Mouse (Mus musculus): ENCODE data around the gene Gm44503. TPM values are rescaled to one million over a fixed set of nuclear protein-coding genes. Genes with fewer than 3 reads are reported as not detected.

Gene Gm44503
- polyA plus RNA-seq, 1 experiment from 2014 or later, result not detected

DNA sequence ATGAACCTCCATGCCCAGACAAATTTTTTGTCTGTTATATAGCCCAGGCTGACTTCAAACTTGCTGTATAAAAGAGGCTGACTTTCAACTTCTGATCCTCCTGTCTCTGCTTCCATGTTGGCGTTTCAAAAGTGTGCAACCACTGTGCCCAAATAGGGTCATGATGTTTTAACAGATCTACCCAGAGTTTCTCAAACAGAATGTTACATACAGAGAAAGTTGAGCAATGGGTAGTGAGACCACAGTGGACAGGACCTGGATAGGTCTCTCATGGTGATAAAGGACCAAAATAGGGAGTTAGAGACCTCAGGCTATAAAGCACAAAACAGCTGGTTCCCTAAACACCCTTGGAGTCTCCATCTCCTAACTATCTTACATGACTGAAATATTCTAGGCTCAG is 71.8 kb downstream of the Gm44503 start:
- H3K9me3 ChIP-seq, result no peaks in the 10 kb centered on the region
- H3K9ac ChIP-seq, result no peak overlapping the region
- H3K36me3 ChIP-seq, result peaks cover 54% of the 10 kb centered on the region
- no peak overlapping the region for H3K27ac ChIP-seq (replicated peaks)
- no peak for ATAC-seq (ENCODE audit: extremely low read depth, insufficient number of reproducible peaks, low FRiP score, low TSS enrichment)
- no peak overlapping the region for H3K4me3 ChIP-seq
- 81% methylated on average over 1 of the region's 1 CpGs for WGBS
- H3K4me2 ChIP-seq, result no peak overlapping the region
- H3K27me3 ChIP-seq (replicated peaks), result no peaks in the 10 kb centered on the region
- peaks cover 12% of the 10 kb centered on the region for H3K4me1 ChIP-seq

DNA sequence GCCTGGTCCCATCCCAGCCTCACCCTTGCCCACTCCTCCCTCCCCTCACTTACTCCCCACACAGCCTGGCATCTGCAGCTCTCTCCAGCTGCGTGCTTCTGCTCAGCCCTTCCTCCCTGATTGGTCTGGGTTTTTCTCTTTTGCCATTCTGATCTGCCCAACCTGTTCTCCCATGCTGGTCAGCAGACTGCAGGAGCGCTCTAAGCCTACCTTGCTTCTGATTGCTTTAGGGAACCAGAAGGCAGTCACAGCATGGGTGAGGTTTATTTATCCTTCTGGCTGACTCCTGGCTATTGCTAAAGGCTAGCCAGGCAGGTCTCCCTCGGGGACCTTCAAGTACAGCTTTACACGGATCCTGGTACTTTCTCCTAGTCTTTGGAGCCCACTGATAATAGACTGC is 72.8 kb downstream of the Gm44503 start:
- peaks cover 3% of the 10 kb centered on the region for H3K4me1 ChIP-seq
- ATAC-seq (ENCODE audit: extremely low read depth, insufficient number of reproducible peaks, low FRiP score, low TSS enrichment), result no peak
- H3K4me2 ChIP-seq, result no peak overlapping the region
- peaks cover 61% of the 10 kb centered on the region for H3K36me3 ChIP-seq
- no peak overlapping the region for H3K9ac ChIP-seq
- H3K27ac ChIP-seq (replicated peaks), result no peak overlapping the region
- WGBS, result 53% methylated on average over 4 of the region's 4 CpGs
- no peaks in the 10 kb centered on the region for H3K27me3 ChIP-seq (replicated peaks)
- H3K4me3 ChIP-seq, result no peak overlapping the region
- H3K9me3 ChIP-seq, result no peaks in the 10 kb centered on the region

DNA sequence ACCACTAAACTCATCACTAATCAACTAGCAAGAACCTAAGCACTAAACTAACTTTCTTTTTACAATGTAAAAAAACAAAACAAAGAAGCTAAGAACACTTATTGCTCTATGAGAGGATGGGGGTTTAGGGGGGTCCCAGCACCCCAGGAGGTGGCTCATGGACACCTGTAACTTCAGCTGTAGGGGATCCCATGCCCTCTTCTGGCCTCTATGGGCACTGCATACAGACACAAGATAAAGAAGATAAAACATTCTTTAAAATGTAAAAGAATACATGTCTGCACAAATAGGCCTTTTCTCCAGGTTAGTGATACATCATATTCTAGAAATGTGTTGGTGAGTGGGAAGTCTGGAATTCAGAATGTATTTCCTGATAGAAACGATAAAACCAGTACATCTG is 74.8 kb downstream of the Gm44503 start:
- H3K9ac ChIP-seq, result no peak overlapping the region
- 84% methylated on average over 1 of the region's 1 CpGs for WGBS
- H3K9me3 ChIP-seq, result no peaks in the 10 kb centered on the region
- ATAC-seq (ENCODE audit: extremely low read depth, insufficient number of reproducible peaks, low FRiP score, low TSS enrichment), result no peak
- no peak overlapping the region for H3K4me2 ChIP-seq
- H3K36me3 ChIP-seq, result peaks cover 60% of the 10 kb centered on the region
- no peak overlapping the region for H3K27ac ChIP-seq (replicated peaks)
- H3K27me3 ChIP-seq (replicated peaks), result no peaks in the 10 kb centered on the region
- H3K4me3 ChIP-seq, result no peak overlapping the region
- peaks cover under 1% of the 10 kb centered on the region for H3K4me1 ChIP-seq

DNA sequence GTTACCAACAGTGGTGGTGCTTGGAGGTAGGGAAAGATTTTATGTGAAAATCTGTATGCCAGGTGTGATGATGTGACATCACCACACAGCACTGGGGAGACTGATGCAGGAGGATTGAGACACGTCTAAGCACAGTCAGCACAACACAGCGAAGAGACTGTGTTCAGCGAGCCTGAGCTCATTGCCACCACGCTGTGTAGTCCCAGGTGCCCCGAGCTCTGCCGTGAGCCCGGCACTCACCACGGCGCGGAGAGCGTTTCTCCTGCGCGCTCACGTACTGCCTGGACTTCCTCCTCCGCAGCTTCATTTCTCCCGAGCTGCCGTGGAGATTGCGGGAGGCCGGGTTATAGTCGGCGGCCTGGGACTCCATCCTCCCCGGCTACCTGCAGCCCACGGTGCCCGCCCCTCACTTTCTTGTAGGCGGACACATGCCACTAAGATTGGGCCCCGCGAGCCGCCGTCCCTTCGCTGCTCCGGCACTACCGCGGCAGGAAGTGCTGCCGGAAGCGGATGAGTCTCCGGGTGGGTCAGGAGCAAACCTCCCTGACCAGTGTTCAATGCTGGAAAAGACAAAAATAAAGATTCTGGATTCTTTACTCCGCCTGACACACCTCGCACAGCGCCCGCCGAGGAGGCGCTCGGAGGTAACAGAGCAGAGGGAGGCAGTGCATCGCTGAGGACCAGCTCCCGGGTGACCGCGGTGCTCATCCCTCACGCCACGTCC is 80.7 kb downstream of the Gm44503 start:
- peaks cover 9% of the 10 kb centered on the region for H3K36me3 ChIP-seq
- ATAC-seq (ENCODE audit: extremely low read depth, insufficient number of reproducible peaks, low FRiP score, low TSS enrichment), result peak; percentile 51
- peaks cover 22% of the 10 kb centered on the region for H3K4me1 ChIP-seq
- WGBS, result under 1% methylated on average over 49 of the region's 49 CpGs
- no peaks in the 10 kb centered on the region for H3K9me3 ChIP-seq
- H3K4me3 ChIP-seq, result peak overlapping the region; percentile 90
- H3K4me2 ChIP-seq, result peak overlapping the region; percentile 91
- H3K9ac ChIP-seq, result peak overlapping the region; percentile 94
- no peaks in the 10 kb centered on the region for H3K27me3 ChIP-seq (replicated peaks)
- peak overlapping the region; percentile 69 for H3K27ac ChIP-seq (replicated peaks)

DNA sequence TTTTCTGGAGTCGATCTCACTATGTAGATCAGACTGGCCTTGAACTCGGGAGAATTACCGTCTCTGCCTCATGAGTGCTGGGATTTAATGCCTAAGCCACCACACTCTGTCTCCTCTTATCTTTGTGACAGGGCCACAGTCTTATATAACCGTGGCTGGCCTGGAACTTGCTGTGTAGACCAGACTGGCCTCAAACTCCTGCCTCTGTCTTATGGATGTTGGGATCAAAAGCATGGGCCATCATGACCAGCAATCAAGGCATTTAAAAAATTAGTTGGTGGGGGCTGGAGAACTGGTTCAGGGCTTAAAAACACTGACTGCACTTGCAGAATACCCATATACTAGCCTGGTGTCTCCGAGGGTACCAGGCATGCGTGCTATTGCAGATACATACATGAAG is 81.4 kb downstream of the Gm44503 start, which contains the start of gene Pigb:
Gene Pigb, minus strand, starts transcription at position 299 of the 400 bp plus-strand sequence.
- WGBS, result 29% methylated on average over 6 of the region's 6 CpGs
- no peak for ATAC-seq (ENCODE audit: extremely low read depth, insufficient number of reproducible peaks, low FRiP score, low TSS enrichment)

DNA sequence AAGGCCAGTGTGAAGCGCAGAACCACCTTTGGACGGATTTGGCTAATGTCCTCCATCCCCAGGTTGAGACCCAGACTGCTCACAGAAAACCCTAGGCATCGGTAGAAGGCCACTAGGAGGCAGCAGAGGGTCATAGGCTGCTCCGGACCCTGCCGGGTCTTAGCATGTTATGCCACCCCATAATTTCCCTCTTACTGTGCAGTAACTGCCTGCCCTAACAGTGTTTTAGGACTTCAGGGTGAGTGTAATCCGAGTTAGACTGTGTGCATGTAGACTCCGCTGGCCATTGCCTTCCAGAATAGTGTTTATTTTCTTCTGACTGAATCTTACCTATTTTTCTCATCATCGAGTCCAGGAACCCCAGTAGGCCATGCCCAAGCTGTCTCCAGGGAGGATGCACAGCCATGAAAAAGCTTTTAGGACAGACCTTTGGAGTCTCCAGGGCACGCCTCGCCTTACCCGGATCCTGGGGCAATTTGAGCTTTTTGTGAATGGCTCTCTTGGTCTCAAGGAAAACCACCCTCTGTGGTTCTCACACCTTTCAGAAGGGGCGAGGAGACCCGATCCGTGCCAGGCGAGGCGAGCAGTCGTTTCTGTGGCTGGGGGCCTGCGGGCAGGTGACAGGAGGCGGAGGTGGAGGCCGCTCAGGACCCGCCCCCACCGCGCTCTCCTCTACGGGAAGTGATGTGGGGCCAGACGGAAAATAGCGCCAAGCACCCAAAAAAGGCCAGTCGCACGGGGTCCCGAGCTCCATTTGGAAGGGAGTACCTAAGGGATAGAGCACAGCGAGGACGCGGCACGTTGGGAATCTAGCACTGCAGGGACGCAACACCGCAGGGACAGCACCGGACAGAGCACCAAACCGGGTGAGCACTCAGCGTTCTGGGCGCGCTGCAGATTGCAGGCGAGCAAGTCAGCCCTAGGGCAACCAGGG is 85.8 kb downstream of the Gm44503 start, which contains the start of gene Rab27a:
Gene Rab27a, plus strand, starts transcription at position 709 of the 934 bp plus-strand sequence.
- Histone ChIP-seq H3K4me1 (peaks cover 32% of the 10 kb centered on the region), H3K9me3 (no peaks in the 10 kb centered on the region), H3K4me3 (peak within 1 kb of the TSS; percentile 64), H3K27me3 (replicated peaks) (no peaks in the 10 kb centered on the region), H3K4me2 (peak within 1 kb of the TSS; percentile 98), H3K27ac (replicated peaks) (0 out of 2 replicates have a peak within 1 kb of the TSS, but pooled peaks have one; percentile 20), H3K9ac (peak within 1 kb of the TSS; percentile 85), H3K36me3 (no peaks in the 10 kb centered on the region)
- ATAC-seq (ENCODE audit: extremely low read depth, insufficient number of reproducible peaks, low FRiP score, low TSS enrichment), result peak; percentile 27; the same call in 1 of the 2 replicates
- WGBS, result 1% methylated on average over 41 of the region's 41 CpGs

More for the DNA sequence above, 81.4 kb downstream of the Gm44503 start, which contains the start of gene Pigb:
- peaks cover 29% of the 10 kb centered on the region for H3K4me1 ChIP-seq
- H3K4me3 ChIP-seq, result peak within 1 kb of the TSS; percentile 90
- no peaks in the 10 kb centered on the region for H3K9me3 ChIP-seq
- peaks cover 7% of the 10 kb centered on the region; the same call in 1 of the 2 replicates for H3K36me3 ChIP-seq
- peak within 1 kb of the TSS; percentile 94 for H3K9ac ChIP-seq
- peak within 1 kb of the TSS; percentile 91 for H3K4me2 ChIP-seq
- H3K27ac ChIP-seq (replicated peaks), result peak within 1 kb of the TSS; percentile 69
- no peaks in the 10 kb centered on the region for H3K27me3 ChIP-seq (replicated peaks)

DNA sequence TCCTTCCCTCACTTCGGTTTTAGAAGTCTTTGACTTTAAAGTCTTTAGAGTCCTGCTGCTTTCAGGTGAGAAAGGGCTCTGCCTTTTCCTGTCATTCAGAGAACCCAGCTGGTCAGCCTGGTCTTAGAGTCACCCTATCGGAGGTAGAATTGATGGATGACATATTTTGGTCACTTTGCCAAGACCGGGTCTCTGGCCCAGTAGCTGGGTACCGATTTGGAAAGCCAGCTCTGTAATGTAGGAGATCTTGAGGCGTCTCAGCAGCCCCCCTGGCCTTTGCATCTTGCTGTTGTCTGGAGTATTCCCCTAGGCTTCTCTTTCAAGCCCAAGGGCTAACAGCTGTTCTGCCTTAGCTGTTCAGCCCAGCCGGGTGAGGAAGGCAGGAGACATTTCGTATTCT is 86.6 kb downstream of the Gm44503 start:
- H3K27ac ChIP-seq (replicated peaks), result no peak overlapping the region
- peak overlapping the region; percentile 98 for H3K4me2 ChIP-seq
- peaks cover 33% of the 10 kb centered on the region for H3K4me1 ChIP-seq
- peak overlapping the region; percentile 64 for H3K4me3 ChIP-seq
- H3K9me3 ChIP-seq, result no peaks in the 10 kb centered on the region
- H3K27me3 ChIP-seq (replicated peaks), result no peaks in the 10 kb centered on the region
- WGBS, result 13% methylated on average over 7 of the region's 7 CpGs
- H3K9ac ChIP-seq, result peak overlapping the region; percentile 85
- H3K36me3 ChIP-seq, result no peaks in the 10 kb centered on the region
- ATAC-seq (ENCODE audit: extremely low read depth, insufficient number of reproducible peaks, low FRiP score, low TSS enrichment), result no peak

DNA sequence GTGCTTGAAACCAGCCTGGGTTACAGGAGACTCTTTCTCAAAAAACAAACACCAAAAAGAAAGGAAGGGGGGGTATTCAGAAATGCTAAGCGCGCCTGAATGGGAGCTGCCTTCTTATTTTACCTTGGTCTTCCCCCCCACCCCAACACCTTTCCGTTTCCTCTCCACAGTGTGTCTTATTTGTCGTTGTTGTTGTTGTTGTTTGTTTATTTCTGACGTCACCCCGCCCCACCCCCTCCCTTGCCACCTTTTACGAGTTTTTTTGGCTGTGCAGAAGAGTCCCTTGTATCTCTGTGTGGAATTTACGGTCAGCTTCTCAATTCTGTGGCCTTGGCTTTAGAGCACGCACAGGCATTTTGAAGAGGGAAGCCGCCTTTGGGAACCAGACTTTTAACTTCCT is 87.1 kb downstream of the Gm44503 start:
- no peak for ATAC-seq (ENCODE audit: extremely low read depth, insufficient number of reproducible peaks, low FRiP score, low TSS enrichment)
- peak overlapping the region; percentile 64 for H3K4me3 ChIP-seq
- H3K9ac ChIP-seq, result peak overlapping the region; percentile 85; the same call in 1 of the 2 replicates
- no peaks in the 10 kb centered on the region for H3K9me3 ChIP-seq
- peaks cover 28% of the 10 kb centered on the region for H3K4me1 ChIP-seq
- no peaks in the 10 kb centered on the region for H3K36me3 ChIP-seq
- WGBS, result 66% methylated on average over 10 of the region's 10 CpGs
- no peak overlapping the region for H3K27ac ChIP-seq (replicated peaks)
- no peaks in the 10 kb centered on the region for H3K27me3 ChIP-seq (replicated peaks)
- H3K4me2 ChIP-seq, result peak overlapping the region; percentile 98

DNA sequence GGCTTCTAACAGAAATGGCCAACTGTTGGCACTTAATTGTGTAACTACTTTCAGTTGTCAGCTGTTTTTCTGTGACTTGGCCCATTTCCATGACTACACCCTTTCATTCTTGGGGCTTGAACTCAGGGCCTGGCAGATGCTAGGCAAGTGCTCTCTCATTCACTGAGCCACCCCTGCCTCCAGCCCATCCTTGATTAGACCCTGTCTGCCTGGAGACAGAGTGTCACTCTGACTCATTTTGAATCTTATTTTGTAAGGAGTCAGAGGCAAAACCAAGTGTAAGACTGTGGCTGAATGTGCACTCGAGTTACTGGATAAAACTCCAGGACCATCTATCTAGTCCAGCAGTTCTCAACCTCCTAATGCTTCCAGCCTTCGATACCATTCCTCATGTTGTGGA is 89.3 kb downstream of the Gm44503 start:
- no peak overlapping the region for H3K27ac ChIP-seq (replicated peaks)
- H3K9me3 ChIP-seq, result no peaks in the 10 kb centered on the region
- ATAC-seq (ENCODE audit: extremely low read depth, insufficient number of reproducible peaks, low FRiP score, low TSS enrichment), result no peak

DNA sequence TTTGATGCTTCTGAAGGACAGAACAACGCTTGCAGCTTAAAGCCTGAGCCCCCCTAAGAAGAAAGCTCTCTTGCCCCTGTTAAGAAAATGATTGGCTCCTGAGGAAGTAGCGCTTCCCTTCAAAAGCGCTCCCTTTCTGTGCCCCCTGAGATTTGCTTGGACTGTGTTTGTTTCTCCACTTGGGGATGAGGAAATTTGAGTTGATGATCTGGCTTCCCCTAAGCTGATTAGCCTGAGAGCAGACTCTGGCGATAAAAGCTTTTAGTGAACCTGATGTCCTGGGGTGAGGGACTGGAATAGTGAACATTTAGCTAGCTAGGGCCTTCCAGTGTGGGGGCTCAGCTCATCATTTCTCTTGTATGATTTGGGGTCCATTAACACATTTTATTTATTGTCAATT is 90.3 kb downstream of the Gm44503 start:
- Histone ChIP-seq H3K4me1 (peaks cover 24% of the 10 kb centered on the region), H3K4me3 (no peak overlapping the region), H3K9ac (no peak overlapping the region; the same call in 1 of the 2 replicates), H3K36me3 (no peaks in the 10 kb centered on the region), H3K27me3 (replicated peaks) (no peaks in the 10 kb centered on the region), H3K27ac (replicated peaks) (no peak overlapping the region), H3K4me2 (no peak overlapping the region), H3K9me3 (no peaks in the 10 kb centered on the region)
- no peak for ATAC-seq (ENCODE audit: extremely low read depth, insufficient number of reproducible peaks, low FRiP score, low TSS enrichment)
- 12% methylated on average over 4 of the region's 4 CpGs for WGBS

More for the DNA sequence above, 89.3 kb downstream of the Gm44503 start:
- no peak overlapping the region for H3K9ac ChIP-seq
- H3K36me3 ChIP-seq, result no peaks in the 10 kb centered on the region
- no peak overlapping the region for H3K4me2 ChIP-seq
- peaks cover 24% of the 10 kb centered on the region for H3K4me1 ChIP-seq
- WGBS, result 72% methylated on average over 2 of the region's 2 CpGs
- H3K4me3 ChIP-seq, result no peak overlapping the region
- no peaks in the 10 kb centered on the region for H3K27me3 ChIP-seq (replicated peaks)

DNA sequence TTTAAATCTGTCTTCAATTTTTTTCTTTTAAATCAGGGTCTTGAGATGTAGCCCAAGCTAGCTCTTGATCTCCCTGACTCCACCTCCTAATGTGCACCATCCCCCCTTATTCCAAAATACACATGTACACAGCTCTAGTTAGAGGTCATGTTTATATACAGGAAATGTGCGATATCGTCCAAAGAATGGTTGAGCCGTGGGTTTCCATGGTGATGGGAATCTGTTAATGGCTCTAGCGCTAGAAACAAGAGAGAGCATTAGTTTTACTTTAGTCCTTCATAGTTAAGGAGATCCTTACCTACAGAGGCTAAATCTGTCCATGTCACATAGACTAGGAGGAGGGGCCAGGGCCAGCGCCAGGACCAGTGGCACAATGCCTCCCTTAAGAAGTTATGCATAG is 91.2 kb downstream of the Gm44503 start:
- Histone ChIP-seq H3K27me3 (replicated peaks) (no peaks in the 10 kb centered on the region), H3K4me2 (no peak overlapping the region), H3K4me1 (peaks cover 16% of the 10 kb centered on the region), H3K9me3 (no peaks in the 10 kb centered on the region), H3K4me3 (no peak overlapping the region), H3K27ac (replicated peaks) (no peak overlapping the region), H3K9ac (no peak overlapping the region), H3K36me3 (no peaks in the 10 kb centered on the region)
- ATAC-seq (ENCODE audit: extremely low read depth, insufficient number of reproducible peaks, low FRiP score, low TSS enrichment), result no peak
- WGBS, result 64% methylated on average over 5 of the region's 5 CpGs

Data from heart, embryonic 13.5 days (tissue).